Mouse (Mus musculus): ENCODE data around the gene Klc1. TPM values are rescaled to one million over a fixed set of nuclear protein-coding genes. Genes with fewer than 3 reads are reported as not detected.

The Klc1 gene
- total and polyA plus RNA-seq, 2 experiments, result 17.4 to 18.8 TPM

GRCm38 (mm10) chr12:111716505-111716904 is 42.1 kb upstream of the Klc1 start:
- Histone ChIP-seq H3K27me3 (ENCODE audit: control insufficient read depth, insufficient read depth, low read length) (no peaks in the 10 kb centered on the region), H3K79me2 (ENCODE audit: control insufficient read depth, insufficient read depth, low read length) (peaks cover 8% of the 10 kb centered on the region; the same call in 1 of the 2 replicates), H3K4me3 (ENCODE audit: insufficient read depth, low read depth, low read length) (no peak overlapping the region), H3K36me3 (ENCODE audit: control insufficient read depth, insufficient read depth, low read length) (no peaks in the 10 kb centered on the region), H3K27ac (replicated peaks; ENCODE audit: insufficient read depth, low read depth, low read length) (no peak overlapping the region), H3K9ac (ENCODE audit: low read depth, low read length) (no peak overlapping the region), H3K4me1 (ENCODE audit: control insufficient read depth, insufficient read depth, low read length) (peaks cover 9% of the 10 kb centered on the region)
- DNase-seq (ENCODE audit: extremely low read depth, low read depth, low spot score), result no peak
- TF ChIP-seq CTCF (IDR thresholded peaks at IDR 0.05; ENCODE audit: low read depth, low read length) (no peak), POLR2A (IDR thresholded peaks at IDR 0.05; ENCODE audit: extremely low read depth, insufficient read depth, low read length) (no peak)
- WGBS, result 95% methylated on average over 7 of the region's 7 CpGs

DNA sequence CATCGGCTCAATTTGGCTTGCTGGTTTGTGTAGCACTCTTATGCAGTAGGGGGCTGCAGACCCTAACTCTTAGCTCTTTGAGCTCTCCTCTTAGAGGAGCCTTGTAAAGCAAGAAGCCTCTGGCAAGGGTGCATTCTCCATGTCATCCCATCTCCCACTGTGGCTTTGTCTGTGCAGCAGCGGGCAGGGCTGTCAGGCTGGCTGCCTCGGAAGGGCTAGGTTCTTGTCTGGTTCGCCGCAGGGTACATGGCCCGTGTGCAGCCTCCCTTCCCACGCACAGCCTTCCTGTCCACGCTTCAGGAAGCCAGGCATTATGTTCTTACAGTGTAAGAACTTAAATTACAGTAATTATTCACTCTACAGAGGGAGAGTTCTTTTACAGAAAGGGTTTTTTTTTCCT is 40.0 kb upstream of the Klc1 start:
- DNase-seq (ENCODE audit: extremely low read depth, low read depth, low spot score), result no peak
- no peaks in the 10 kb centered on the region for H3K27me3 ChIP-seq (ENCODE audit: control insufficient read depth, insufficient read depth, low read length)
- 81% methylated on average over 8 of the region's 8 CpGs for WGBS
- 0 out of 2 replicates have a peak, but pooled peaks cover 2% of the 10 kb centered on the region for H3K4me1 ChIP-seq (ENCODE audit: control insufficient read depth, insufficient read depth, low read length)
- H3K36me3 ChIP-seq (ENCODE audit: control insufficient read depth, insufficient read depth, low read length), result no peaks in the 10 kb centered on the region; the same call in 1 of the 2 replicates
- no peak overlapping the region for H3K4me3 ChIP-seq (ENCODE audit: insufficient read depth, low read depth, low read length)
- no peak for TF ChIP-seq CTCF (IDR thresholded peaks at IDR 0.05; ENCODE audit: low read depth, low read length)
- no peak for TF ChIP-seq POLR2A (IDR thresholded peaks at IDR 0.05; ENCODE audit: extremely low read depth, insufficient read depth, low read length)
- no peak overlapping the region for H3K27ac ChIP-seq (replicated peaks; ENCODE audit: insufficient read depth, low read depth, low read length)
- H3K9ac ChIP-seq (ENCODE audit: low read depth, low read length), result no peak overlapping the region
- peaks cover 4% of the 10 kb centered on the region; the same call in 1 of the 2 replicates for H3K79me2 ChIP-seq (ENCODE audit: control insufficient read depth, insufficient read depth, low read length)

DNA sequence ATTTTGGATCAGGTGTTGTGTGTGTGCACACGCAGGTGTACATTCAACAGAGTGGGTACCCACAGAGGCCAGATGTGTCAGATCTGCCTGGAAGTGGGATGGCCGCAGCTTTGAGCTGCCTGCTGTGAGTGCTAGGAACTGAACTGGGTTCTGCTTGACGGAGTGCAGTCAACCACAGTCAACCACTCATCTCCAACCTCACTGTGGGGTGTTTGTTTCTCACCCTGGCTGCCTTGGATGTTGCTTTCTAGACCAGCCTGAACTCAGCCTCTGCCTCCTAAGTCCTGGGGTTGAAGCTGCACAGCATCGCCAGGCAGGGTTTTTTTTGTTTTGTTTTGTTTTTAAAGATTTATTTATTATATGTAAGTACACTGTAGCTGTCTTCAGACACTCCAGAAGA is 38.4 kb upstream of the Klc1 start:
- H3K27me3 ChIP-seq (ENCODE audit: control insufficient read depth, insufficient read depth, low read length), result no peaks in the 10 kb centered on the region
- no peak overlapping the region for H3K27ac ChIP-seq (replicated peaks; ENCODE audit: insufficient read depth, low read depth, low read length)
- no peaks in the 10 kb centered on the region for H3K4me1 ChIP-seq (ENCODE audit: control insufficient read depth, insufficient read depth, low read length)
- no peak overlapping the region for H3K4me3 ChIP-seq (ENCODE audit: insufficient read depth, low read depth, low read length)
- 95% methylated on average over 4 of the region's 4 CpGs for WGBS
- H3K79me2 ChIP-seq (ENCODE audit: control insufficient read depth, insufficient read depth, low read length), result no peaks in the 10 kb centered on the region; the same call in 1 of the 2 replicates
- H3K9ac ChIP-seq (ENCODE audit: low read depth, low read length), result no peak overlapping the region
- H3K36me3 ChIP-seq (ENCODE audit: control insufficient read depth, insufficient read depth, low read length), result no peaks in the 10 kb centered on the region; the same call in 1 of the 2 replicates
- TF ChIP-seq CTCF (IDR thresholded peaks at IDR 0.05; ENCODE audit: low read depth, low read length) (no peak), POLR2A (IDR thresholded peaks at IDR 0.05; ENCODE audit: extremely low read depth, insufficient read depth, low read length) (no peak)
- no peak for DNase-seq (ENCODE audit: extremely low read depth, low read depth, low spot score)

GRCm38 (mm10) chr12:111722654-111723053 is 36.0 kb upstream of the Klc1 start:
- Histone ChIP-seq H3K27me3 (ENCODE audit: control insufficient read depth, insufficient read depth, low read length) (no peaks in the 10 kb centered on the region), H3K9ac (ENCODE audit: low read depth, low read length) (no peak overlapping the region), H3K4me3 (ENCODE audit: insufficient read depth, low read depth, low read length) (no peak overlapping the region), H3K4me1 (ENCODE audit: control insufficient read depth, insufficient read depth, low read length) (no peaks in the 10 kb centered on the region; the same call in 1 of the 2 replicates), H3K27ac (replicated peaks; ENCODE audit: insufficient read depth, low read depth, low read length) (no peak overlapping the region), H3K79me2 (ENCODE audit: control insufficient read depth, insufficient read depth, low read length) (no peaks in the 10 kb centered on the region), H3K36me3 (ENCODE audit: control insufficient read depth, insufficient read depth, low read length) (no peaks in the 10 kb centered on the region; the same call in 1 of the 2 replicates)
- TF ChIP-seq POLR2A (IDR thresholded peaks at IDR 0.05; ENCODE audit: extremely low read depth, insufficient read depth, low read length), result no peak
- TF ChIP-seq CTCF (IDR thresholded peaks at IDR 0.05; ENCODE audit: low read depth, low read length), result peak; percentile 57; the same call in 1 of the 2 replicates
- DNase-seq (ENCODE audit: extremely low read depth, low read depth, low spot score), result no peak
- WGBS, result 79% methylated on average over 9 of the region's 9 CpGs

GRCm38 (mm10) chr12:111724638-111725337 is 33.9 kb upstream of the Klc1 start:
- WGBS, result 80% methylated on average over 6 of the region's 6 CpGs
- Histone ChIP-seq H3K79me2 (ENCODE audit: control insufficient read depth, insufficient read depth, low read length) (no peaks in the 10 kb centered on the region), H3K9ac (ENCODE audit: low read depth, low read length) (no peak overlapping the region), H3K4me1 (ENCODE audit: control insufficient read depth, insufficient read depth, low read length) (no peaks in the 10 kb centered on the region; the same call in 1 of the 2 replicates), H3K4me3 (ENCODE audit: insufficient read depth, low read depth, low read length) (no peak overlapping the region), H3K36me3 (ENCODE audit: control insufficient read depth, insufficient read depth, low read length) (no peaks in the 10 kb centered on the region; the same call in 1 of the 2 replicates), H3K27ac (replicated peaks; ENCODE audit: insufficient read depth, low read depth, low read length) (no peak overlapping the region), H3K27me3 (ENCODE audit: control insufficient read depth, insufficient read depth, low read length) (no peaks in the 10 kb centered on the region)
- TF ChIP-seq CTCF (IDR thresholded peaks at IDR 0.05; ENCODE audit: low read depth, low read length) (no peak), POLR2A (IDR thresholded peaks at IDR 0.05; ENCODE audit: extremely low read depth, insufficient read depth, low read length) (no peak)
- DNase-seq (ENCODE audit: extremely low read depth, low read depth, low spot score), result no peak

Data from liver, adult 2 months (tissue).